Mouse (Mus musculus) heart, adult 2 months (tissue): Measurements from ENCODE around the gene Gm20388.

ENCODE experiments used
- CTCF ChIP-seq: fragments of 200-600 bp; IDR thresholded peaks from 2 replicates; pipeline ENCODE4 v1.8.1; 2022; ENCODE audit warnings: antibody characterized with exemption, mild to moderate bottlenecking, moderate library complexity
- EP300 ChIP-seq: fragments of 200-500 bp; IDR thresholded peaks from 2 replicates; pipeline ENCODE4 v1.6.1; 2011; ENCODE audit warnings: low read depth, low read length, control low read depth; ENCODE audit not compliant: insufficient read depth
- POLR2A ChIP-seq: fragments of 200-500 bp; IDR thresholded peaks from 2 replicates; pipeline ENCODE4 v1.6.1; 2011; ENCODE audit warnings: mild to moderate bottlenecking, low read depth, low read length, control low read depth; ENCODE audit not compliant: insufficient read depth

DNA sequence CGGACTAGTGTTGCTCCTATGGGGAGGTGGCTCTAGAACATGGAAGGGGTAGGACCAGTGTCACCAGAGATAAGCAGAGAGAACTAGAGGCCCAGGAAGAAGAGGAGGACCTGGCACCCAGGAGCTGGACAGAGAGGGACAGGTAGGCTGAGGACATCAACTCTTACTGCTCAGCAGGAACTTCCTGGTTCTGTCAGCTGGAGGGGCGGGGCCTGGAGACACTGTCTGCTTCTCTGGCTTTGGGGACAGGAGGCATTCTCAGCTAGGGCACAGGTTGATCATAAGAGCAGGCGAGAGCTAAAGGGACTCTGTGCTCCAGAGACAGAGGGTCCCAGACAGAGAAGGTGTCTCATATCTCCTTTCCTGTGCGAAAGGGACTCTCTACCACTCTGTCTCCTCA is 2238.4 kb downstream of the Gm20388 start:
- TF ChIP-seq CTCF: no peak
- TF ChIP-seq EP300: no peak
- TF ChIP-seq POLR2A: no peak
